Mouse (Mus musculus): ENCODE results near the gene Galntl6. TPM values are rescaled to one million over a fixed set of nuclear protein-coding genes. Genes with fewer than 3 reads are reported as not detected.
A peak's percentile ranks its signal among the peaks of the same experiment; 100 is the strongest.

Gene Galntl6
- total RNA-seq, 2 experiments from 2014 or later = 61.1 to 62.9 TPM

GRCm38 (mm10) chr8:58291487-58291886 lies 621.0 kb downstream of the Galntl6 start:
- DNase-seq = no peak
- intact Hi-C loops (cut with DNase I) = no loop called here

GRCm38 (mm10) chr8:58290080-58290479 lies 622.4 kb downstream of the Galntl6 start:
- DNase-seq = no peak
- intact Hi-C loops (cut with DNase I) = no loop called here

- intact Hi-C loops (cut with DNase I) = no loop called here
- no peak for DNase-seq
These were observed 647.0 kb downstream of the Galntl6 start for GRCm38 (mm10) chr8:58265485-58265884.

- intact Hi-C loops (cut with DNase I) = no loop called here
- no peak for DNase-seq
These were observed 653.7 kb downstream of the Galntl6 start for GRCm38 (mm10) chr8:58258577-58259315.

GRCm38 (mm10) chr8:58253620-58254019 lies 658.8 kb downstream of the Galntl6 start:
- DNase-seq = no peak
- intact Hi-C loops (cut with DNase I) = no loop called here

GRCm38 (mm10) chr8:58244830-58245229 lies 667.6 kb downstream of the Galntl6 start:
- intact Hi-C loops (cut with DNase I) = no loop called here
- DNase-seq = no peak

- intact Hi-C loops (cut with DNase I) = no loop called here
- DNase-seq = peak; percentile 9
These were observed 678.2 kb downstream of the Galntl6 start for GRCm38 (mm10) chr8:58234220-58234619.

GRCm38 (mm10) chr8:58228725-58229124 lies 683.7 kb downstream of the Galntl6 start:
- DNase-seq = no peak

GRCm38 (mm10) chr8:58217885-58218284 lies 694.6 kb downstream of the Galntl6 start:
- DNase-seq = no peak
- intact Hi-C loops (cut with DNase I) = no loop called here

More at GRCm38 (mm10) chr8:58228725-58229124, 683.7 kb downstream of the Galntl6 start:
- intact Hi-C loops (cut with DNase I) = no loop called here

DNA sequence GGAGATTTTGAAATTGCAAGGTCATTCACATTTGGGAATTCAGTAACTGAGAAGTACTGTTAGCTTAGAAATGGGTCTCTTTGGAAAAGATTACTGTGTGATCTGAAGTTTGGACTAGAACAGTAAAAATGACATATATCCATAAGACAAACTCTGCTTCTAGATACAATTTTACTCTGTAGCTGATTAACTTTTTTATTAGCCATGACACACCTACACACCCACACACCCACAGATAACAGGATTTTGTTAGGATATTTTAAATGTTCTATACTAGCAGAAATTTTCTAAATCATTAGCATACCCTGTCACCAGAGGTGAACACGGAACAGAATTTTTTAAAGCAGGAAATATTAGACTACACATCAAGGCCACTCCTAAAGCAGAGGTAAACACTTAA lies 722.7 kb downstream of the Galntl6 start:
- intact Hi-C loops (cut with DNase I) = no loop called here
- no peak for DNase-seq

- DNase-seq = peak; percentile 57
- intact Hi-C loops (cut with DNase I) = no loop called here
These were observed 765.5 kb downstream of the Galntl6 start for GRCm38 (mm10) chr8:58146961-58147360.

DNA sequence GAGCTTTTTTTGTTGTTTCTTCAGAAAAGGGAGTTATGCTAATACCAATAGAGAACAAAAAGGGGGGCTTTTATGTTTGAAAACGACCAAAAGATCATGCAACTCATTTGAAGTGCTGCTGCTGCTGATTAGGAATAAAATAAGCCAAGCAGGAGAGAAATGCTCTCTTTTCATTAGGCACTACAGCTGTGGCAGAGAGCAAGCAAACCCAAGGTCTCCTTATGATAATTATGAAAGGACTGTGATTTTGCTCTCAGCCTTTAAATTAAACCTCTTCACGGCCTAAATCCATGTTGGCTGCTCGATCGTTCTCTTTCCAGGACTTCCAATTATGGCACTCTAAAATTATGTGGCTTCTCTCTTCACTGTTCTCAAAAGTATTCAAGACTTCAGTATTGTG lies 825.7 kb downstream of the Galntl6 start:
- no peak for DNase-seq
- intact Hi-C loops (cut with DNase I) = no loop called here

DNA sequence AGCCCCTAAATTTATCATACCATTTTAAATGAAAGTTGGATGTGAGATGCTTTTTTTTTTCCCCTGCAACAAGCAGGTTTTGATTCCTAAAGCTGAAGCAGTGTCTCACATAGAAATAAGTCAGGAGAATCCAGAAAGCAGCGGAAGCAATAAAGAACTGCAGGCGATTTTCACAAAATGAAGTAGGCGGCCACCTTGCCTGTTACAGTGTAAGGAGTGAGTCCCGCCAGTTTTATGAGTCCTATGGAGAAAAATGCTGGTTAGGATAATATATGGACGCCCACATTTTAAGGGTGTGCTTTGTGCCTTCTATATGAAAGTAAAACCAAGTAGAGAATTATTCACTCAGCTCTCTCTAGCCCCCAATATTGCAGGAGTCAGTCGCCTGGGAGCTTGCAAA lies 827.5 kb downstream of the Galntl6 start:
- intact Hi-C loops (cut with DNase I) = no loop called here
- no peak for DNase-seq

GRCm38 (mm10) chr8:58081715-58082114 lies 830.7 kb downstream of the Galntl6 start:
- intact Hi-C loops (cut with DNase I) = no loop called here

GRCm38 (mm10) chr8:58074611-58075010 lies 837.8 kb downstream of the Galntl6 start:
- intact Hi-C loops (cut with DNase I) = no loop called here
- DNase-seq = no peak

More at GRCm38 (mm10) chr8:58081715-58082114, 830.7 kb downstream of the Galntl6 start:
- no peak for DNase-seq

DNA sequence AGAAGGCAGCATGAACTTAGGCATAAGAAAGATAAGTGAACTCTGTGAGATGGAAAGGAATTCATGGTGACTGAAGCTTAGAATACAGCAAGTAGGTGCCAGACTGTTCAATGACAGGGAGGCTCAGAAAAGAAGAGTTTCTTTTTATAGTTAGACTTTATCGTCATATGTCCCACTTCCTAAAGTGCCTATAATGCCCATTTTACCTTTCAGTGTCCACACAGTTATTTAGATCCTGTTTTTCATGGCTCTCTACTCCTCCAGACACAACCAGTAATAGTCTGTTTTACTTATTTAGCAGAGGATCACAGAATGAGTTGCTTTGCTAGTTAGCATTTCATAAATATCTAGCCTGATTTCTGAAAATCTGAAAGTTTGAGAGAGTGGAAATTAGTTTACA lies 838.7 kb downstream of the Galntl6 start:
- no peak for DNase-seq
- intact Hi-C loops (cut with DNase I) = no loop called here

GRCm38 (mm10) chr8:58032271-58032670 lies 880.2 kb downstream of the Galntl6 start:
- DNase-seq = no peak
- intact Hi-C loops (cut with DNase I) = no loop called here

DNA sequence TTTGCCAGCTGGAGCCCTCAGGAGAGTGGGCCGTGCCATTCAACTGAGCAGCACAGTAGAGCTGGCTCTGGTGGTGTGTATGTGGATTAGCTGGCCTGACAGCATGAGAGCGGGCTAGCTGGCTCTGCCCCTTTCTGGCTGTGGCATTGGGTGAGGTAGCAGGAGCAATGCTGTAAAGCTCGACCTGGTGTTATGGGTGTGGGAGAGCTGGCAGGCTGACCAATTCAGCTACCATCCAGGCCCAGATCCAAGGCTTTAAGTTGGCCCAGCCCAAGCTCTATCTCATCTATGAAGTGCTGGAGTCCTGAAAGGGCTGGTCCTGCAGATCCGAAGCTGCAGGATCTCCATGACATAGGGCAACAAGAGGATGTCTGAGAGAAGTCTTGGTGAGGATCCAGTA lies 886.9 kb downstream of the Galntl6 start:
- intact Hi-C loops (cut with DNase I) = no loop called here
- DNase-seq = peak; percentile 3

GRCm38 (mm10) chr8:58025094-58025493 lies 887.3 kb downstream of the Galntl6 start:
- intact Hi-C loops (cut with DNase I) = no loop called here

DNA sequence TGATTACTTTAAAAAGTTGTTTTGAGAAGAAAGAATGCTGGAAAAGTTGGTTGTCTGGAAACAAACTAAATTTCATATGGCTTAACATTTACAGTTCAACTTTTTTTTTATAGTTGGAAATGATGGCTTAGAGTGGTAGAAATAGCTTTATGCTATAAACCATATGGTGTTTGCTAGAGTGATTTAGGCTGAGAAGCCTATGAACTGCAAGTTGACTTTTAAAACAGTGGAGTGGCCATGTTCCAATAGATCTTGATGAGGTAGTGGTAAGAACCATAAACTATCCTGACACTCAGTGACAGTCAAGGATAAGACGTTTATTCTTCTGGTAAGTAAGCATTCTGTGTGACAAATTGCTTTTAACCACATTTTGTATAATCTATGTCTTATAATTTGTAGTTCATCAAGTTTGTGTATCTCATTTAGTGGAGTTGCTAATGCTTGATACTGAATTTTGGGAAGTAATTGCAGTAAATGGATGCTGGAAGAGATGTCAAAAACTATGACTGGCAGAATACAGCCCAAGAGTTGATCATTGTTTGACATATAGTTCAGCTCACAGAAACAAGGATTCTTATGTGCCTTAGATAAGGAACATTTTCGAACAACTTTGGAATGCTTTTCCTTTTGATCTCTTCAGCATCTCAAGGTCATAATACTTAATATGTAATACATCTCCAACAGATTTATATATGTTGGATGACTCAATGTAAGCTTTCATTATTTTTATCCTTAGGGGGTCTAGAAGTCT lies 888.8 kb downstream of the Galntl6 start:
- intact Hi-C loops (cut with DNase I) = no loop called here
- DNase-seq = no peak

More at GRCm38 (mm10) chr8:58025094-58025493, 887.3 kb downstream of the Galntl6 start:
- no peak for DNase-seq

DNA sequence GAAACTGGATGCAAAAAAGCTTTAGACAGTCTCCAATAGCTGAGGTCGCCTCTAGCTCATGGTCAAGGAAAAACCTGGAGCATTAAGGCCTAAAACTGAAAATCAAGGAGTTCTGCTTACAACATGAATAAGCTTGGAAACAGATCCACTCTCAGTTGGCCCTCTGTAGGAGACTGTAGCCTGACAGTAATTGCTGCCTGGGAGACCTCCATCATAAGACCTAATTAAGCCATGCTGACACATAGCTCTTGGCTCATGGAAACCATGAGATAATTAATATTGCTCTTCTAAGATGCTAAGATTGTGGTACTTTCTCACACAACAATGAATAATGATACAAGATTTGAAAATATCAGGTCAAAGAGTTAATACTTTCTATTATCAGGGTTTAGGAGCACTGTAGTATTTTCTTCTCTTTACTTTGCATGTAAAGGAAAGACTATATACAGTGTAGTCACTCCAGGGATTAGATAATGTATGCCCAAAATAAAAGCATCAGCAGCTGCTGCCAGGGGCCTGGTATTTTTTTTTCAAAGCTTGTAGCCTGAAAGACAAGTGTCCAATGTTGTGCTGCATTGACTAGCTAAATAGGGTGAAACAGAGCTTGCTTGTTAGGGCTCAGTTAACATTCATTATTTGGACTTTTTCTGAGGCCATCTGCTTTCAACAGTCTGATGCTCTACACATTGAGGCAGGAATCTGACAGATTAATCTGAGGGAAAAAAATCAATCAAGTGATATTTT lies 922.8 kb downstream of the Galntl6 start:
- DNase-seq = no peak
- intact Hi-C loops (cut with DNase I) = no loop called here

Measured in left cerebral cortex, postnatal 4 days (tissue).